8 mouse cellular contexts compared by ENCODE assay signal in the genomic region with DNA sequence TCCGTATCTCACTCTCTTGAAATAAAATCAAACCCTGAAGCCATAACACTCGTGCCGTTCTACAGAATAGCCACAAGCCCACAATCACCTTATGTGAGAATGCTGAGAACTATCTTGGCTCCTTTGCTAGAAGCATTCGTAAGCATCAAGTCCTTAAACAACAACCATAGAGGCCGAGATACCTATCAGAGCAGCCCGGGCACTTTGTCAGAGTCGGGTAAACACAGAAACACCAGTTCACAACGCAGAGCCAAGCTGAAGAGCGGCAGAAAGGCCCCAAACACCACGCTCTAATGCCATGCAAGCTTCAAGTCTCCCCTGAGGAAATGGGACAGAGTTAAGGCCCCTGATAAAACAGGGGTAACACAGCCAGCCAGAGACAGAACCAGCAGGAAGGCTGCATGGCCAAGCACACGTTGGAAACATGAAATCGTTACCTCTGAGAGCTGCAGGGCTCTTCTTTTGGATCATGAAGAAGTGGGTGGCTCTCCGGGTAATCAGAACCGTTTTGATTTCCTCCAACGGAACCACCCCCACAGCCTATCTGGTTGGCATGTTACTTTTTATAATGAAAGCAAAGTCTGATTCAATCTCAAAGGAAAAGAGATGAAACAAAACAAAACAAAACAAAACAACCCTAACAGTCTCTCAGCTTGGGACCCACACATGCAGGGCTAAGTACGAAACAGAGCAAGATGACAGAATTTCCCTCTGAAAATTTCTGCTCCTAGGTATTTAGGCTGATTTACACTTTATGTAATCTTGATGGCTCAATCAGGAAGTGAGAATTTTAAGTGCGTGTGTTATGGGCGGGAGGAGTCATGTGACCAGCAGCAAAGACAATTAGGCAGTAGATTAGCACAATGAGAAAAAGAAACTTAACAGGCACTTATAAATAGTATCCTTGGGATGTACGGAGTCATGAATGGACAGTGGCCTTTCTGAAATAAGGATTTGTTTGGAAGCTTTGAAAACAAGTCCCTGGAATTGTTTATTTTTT.
DNase-seq lines count a peak whose midpoint lies in the region; ATAC-seq lines count a peak whose summit lies in the region.
"Had no signal": no experiment of that assay in that cellular context is flagged by ENCODE, and none has a peak within 500 bp of the region (broad histone marks: within the 10 kb centered on the region; RNA-seq: fewer than 3 reads in every experiment).

No protein-coding gene starts in this region.

- H3K27me3 ChIP-seq in liver, embryonic 11.5 days (replicated peaks; ENCODE audit: control insufficient read depth, insufficient read depth, low read length) = no peaks in the 10 kb centered on the region
- H3K27me3 ChIP-seq in embryonic facial prominence, embryonic 10.5 days (replicated peaks; ENCODE audit: low read depth, poor library complexity, severe bottlenecking) = no peaks in the 10 kb centered on the region

- H3K36me3 ChIP-seq in liver, embryonic 11.5 days (ENCODE audit: control insufficient read depth, insufficient read depth, low read length) = no peaks in the 10 kb centered on the region
- H3K36me3 ChIP-seq in embryonic facial prominence, embryonic 10.5 days (replicated peaks) = no peaks in the 10 kb centered on the region

- H3K4me1 ChIP-seq in liver, embryonic 11.5 days (replicated peaks; ENCODE audit: control insufficient read depth, insufficient read depth, low read length) = peaks cover 44% of the 10 kb centered on the region
- peaks cover 6% of the 10 kb centered on the region for H3K4me1 ChIP-seq in embryonic facial prominence, embryonic 10.5 days

- 0 out of 2 replicates have a peak, but pooled peaks have one; percentile 32 for ATAC-seq in liver, embryonic 11.5 days (replicated peaks; ENCODE audit: low FRiP score)

- peak overlapping the region; percentile 60 for H3K27ac ChIP-seq in liver, embryonic 11.5 days (ENCODE audit: low read depth, low read length)
- H3K27ac ChIP-seq in embryonic facial prominence, embryonic 10.5 days (replicated peaks) = no peak overlapping the region
- H3K27ac ChIP-seq: hindbrain, embryonic 14.5 days had no signal

- peak overlapping the region; percentile 58 for H3K4me2 ChIP-seq in liver, embryonic 11.5 days
- H3K4me2 ChIP-seq: hindbrain, embryonic 14.5 days had no signal

- H3K9me3 ChIP-seq in liver, embryonic 11.5 days (ENCODE audit: control insufficient read depth, low read length) = no peaks in the 10 kb centered on the region
- no peaks in the 10 kb centered on the region for H3K9me3 ChIP-seq in embryonic facial prominence, embryonic 10.5 days

- peak overlapping the region; percentile 10 for H3K9ac ChIP-seq in liver, embryonic 11.5 days (ENCODE audit: low read depth, low read length)
- H3K9ac ChIP-seq: hindbrain, embryonic 14.5 days had no signal

- DNase-seq in right cerebral cortex, adult 18-20 months = peak; percentile 70
- DNase-seq in right cerebral cortex, postnatal 4 days = no peak
- DNase-seq in c-Kit-positive CD71-positive TER-119-negative erythroid progenitor cells, embryonic 14.5 days (ENCODE audit: low read depth) = peak; percentile 30
- DNase-seq in liver, embryonic 11.5 days (ENCODE audit: low spot score) = no peak
- DNase-seq in natural killer cell, adult 2 months (ENCODE audit: low spot score in 2 of 2) = peak; percentile 68 to 73
- no peak for DNase-seq in cerebellum, adult 11 months
- no peak for DNase-seq in embryonic facial prominence, embryonic 10.5 days (ENCODE audit: low spot score)

- H3K4me3 ChIP-seq in liver, embryonic 11.5 days (ENCODE audit: low read depth, low read length) = peak overlapping the region; percentile 16
- no peak overlapping the region for H3K4me3 ChIP-seq in embryonic facial prominence, embryonic 10.5 days

- WGBS in liver, embryonic 11.5 days = 52% methylated on average over 19 of the region's 19 CpGs
- 80% methylated on average over 19 of the region's 19 CpGs for WGBS in embryonic facial prominence, embryonic 10.5 days

Comparison
In these comparisons a context has a peak if more than half of its experiments do, and no peak if none do; other contexts are left out.
1. DNase-seq: peak in right cerebral cortex, adult 18-20 months (single experiment), c-Kit-positive CD71-positive TER-119-negative erythroid progenitor cells, embryonic 14.5 days (single experiment) and natural killer cell, adult 2 months (2 of 2); none in right cerebral cortex, postnatal 4 days (single experiment), liver, embryonic 11.5 days (single experiment), cerebellum, adult 11 months (single experiment) and embryonic facial prominence, embryonic 10.5 days (single experiment).